Mouse (Mus musculus) kidney, postnatal 25 days (tissue): ENCODE data around the gene Pard3b.

Source experiments
- DNase-seq, 2 experiments: peaks; one replicate each; pipeline ENCODE4 v3.0.0; 2021; ENCODE audit warnings: mixed read lengths in 2 of 2

Pard3b gene

DNA sequence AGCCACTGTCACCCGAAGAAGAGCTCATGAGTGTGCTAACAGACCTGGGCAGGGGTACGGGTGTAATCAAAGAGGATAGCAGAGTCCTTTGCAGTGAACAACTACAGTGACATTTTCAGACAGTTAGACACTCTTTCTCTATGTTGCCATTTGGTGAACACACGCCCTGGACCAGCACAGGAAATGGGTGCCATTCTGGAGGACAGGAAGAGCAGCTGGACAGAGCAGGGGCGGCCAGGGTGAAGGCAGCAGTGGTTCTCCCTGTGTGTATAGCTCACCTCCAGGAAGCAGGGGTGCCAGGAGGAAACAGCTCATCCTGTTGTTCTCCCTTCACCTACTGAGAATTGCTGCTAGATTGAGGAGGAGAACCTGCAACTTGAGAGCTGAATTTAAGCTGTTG, 773.4 kb downstream of the Pard3b start:
- no peak for DNase-seq

DNA sequence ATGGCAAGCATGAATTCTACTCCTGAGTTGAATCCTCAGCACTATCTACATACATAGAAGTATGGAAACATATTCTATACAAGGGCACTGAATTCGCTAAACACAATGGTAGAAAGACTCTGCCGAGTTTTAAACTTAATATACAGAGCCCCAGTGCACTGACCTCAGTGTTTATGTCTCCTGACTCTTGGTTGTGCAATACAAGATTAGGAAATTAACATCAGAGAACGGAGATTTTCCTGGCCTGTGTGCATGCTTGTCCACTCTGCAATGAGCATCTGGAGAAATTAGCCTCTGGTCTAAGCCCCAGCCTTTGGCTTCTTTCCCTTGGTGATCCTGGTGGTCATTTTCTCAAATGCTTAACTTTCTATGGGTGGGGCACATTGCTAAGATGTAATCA, 774.4 kb downstream of the Pard3b start:
- no peak for DNase-seq

GRCm38 (mm10) chr1:62414521-62414920, 775.9 kb downstream of the Pard3b start:
- DNase-seq: no peak

DNA sequence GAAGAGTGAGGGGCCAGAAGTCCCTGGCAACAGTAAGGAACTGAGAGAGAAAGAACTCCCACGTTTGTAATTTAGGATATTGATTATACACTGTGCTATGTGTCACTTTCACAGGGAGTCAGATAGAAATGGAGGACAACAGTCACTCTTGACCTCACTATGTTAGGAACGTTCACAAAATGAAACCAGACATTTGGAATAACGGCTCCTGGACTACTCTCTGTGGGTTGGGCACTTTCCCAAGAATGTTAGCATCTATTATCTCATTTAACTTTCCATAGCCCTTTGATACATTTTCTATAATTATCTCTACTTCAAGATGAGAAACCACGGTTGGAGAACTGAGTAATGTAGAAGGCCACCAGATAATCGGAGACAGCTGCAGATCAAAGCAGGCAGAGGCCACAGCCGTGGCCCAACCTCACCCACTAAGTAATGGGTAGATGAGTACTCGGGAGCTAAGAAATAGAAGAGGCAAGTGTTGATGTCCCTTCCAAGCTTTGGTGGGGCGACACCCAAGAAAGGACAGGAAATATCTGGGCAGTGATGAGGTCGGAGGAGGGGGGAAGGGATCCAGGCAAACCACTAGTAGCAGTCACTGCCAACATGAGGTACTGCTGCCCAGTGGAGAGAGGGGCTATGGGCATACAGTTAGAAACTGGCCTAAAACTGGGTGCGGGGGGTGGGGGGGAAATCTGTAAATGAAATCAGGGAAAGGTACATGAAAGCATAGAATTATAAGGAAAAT, 778.2 kb downstream of the Pard3b start:
- DNase-seq: no peak

DNA sequence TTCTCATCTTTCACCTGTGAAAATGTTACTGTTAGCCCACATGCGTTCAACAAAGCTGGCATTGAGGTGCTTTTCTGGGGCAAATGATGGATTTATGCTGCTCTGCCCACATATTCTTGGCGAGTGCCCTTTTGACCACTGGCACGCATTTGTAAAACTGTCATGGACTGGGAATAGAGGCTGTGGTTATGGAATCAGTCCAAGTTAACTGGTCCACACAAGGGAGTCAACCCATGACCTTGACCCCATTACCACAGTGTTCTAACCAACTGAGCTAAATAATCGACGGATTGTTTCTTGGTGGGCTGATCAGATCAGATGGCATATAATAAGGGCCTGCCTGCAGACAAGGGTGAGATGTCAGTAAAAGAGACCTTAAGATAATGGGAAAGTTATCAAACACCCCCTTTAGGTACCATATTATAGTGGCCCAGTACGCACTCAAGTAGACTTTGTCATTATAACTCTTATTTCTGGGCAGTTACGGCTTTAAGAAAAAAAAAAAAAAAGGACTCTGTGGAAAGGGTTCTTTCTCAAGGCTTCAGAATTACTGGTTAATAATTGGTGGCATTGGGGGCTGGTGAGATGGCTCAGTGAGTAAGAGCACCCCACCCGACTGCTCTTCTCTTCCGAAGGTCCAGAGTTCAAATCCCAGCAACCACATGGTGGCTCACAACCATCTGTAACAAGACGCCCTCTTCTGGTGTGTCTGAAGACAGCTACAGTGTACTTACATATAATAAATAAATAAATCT, 784.4 kb downstream of the Pard3b start:
- peak in 1 of 2 experiments; percentile 25 for DNase-seq

- no peak for DNase-seq
Measured at GRCm38 (mm10) chr1:62425369-62425768, 786.7 kb downstream of the Pard3b start.

GRCm38 (mm10) chr1:62428736-62429135, 790.1 kb downstream of the Pard3b start:
- DNase-seq: peak; percentile 13 to 65

GRCm38 (mm10) chr1:62429333-62430182, 790.9 kb downstream of the Pard3b start:
- DNase-seq: no peak

DNA sequence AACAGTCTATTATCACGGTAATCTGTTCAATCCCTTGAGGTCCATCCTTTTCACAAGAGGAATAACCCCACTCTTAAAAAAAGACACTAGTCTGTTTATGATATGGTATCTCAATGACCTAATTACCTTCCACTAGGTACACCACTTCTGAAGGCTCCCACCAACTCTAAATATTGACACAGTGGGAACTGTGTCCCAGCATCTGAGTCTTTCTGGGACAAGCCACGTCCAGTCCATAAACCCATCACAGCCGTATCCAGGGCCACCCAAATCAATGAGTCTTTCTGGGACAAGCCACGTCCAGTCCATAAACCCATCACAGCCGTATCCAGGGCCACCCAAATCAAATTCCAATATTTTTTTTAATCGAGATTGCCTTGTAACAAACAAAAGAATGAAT, 792.4 kb downstream of the Pard3b start:
- no peak for DNase-seq

- DNase-seq: no peak
Measured at GRCm38 (mm10) chr1:62433891-62434290, 795.3 kb downstream of the Pard3b start.

GRCm38 (mm10) chr1:62435844-62436243, 797.2 kb downstream of the Pard3b start:
- DNase-seq: no peak

GRCm38 (mm10) chr1:62436304-62436703, 797.7 kb downstream of the Pard3b start:
- DNase-seq: no peak

- no peak for DNase-seq
Measured at GRCm38 (mm10) chr1:62437493-62437892, 798.9 kb downstream of the Pard3b start.

DNA sequence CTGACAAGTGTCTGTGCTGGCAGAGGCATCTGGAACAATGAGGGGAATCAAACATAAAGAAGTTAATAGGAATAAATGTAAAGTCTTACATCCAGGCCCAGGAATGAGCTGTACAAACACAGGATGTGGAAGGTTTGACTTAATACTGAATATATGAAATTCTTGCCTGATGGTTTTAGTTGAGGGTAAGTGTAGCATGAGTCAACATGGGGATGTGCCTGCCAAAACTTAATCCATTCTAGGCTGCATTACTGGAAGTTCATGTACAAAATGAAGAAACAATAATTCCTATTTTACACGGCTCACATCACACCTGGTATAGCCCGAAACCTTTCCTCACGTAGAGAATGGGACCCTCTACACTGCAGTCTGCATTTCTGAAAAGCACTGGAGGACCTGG, 805.8 kb downstream of the Pard3b start:
- no peak for DNase-seq

GRCm38 (mm10) chr1:62446818-62447217, 808.2 kb downstream of the Pard3b start:
- DNase-seq: no peak

- DNase-seq: no peak
Measured at GRCm38 (mm10) chr1:62449193-62449875, 810.7 kb downstream of the Pard3b start.

GRCm38 (mm10) chr1:62465536-62465935, 826.9 kb downstream of the Pard3b start:
- DNase-seq: no peak

DNA sequence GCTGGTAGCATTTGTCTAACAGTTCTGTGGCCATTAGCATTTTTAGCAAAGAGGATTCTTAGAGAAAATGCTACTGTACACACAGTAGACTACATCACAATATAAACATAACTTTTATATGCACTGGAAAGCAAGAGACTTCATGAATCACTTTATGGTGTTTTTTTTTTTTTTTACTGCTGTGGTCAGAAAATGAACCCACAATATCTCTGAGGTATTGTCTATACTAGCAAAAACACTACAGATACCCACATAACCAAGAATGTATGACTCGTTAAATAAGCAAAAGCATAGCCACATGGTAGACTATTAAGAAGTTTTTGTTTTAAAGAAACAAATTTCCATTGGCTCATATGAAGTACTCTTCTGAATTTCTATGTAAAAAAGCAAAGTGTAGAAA, 827.9 kb downstream of the Pard3b start:
- DNase-seq: no peak

GRCm38 (mm10) chr1:62483059-62483458, 844.4 kb downstream of the Pard3b start:
- DNase-seq: no peak

DNA sequence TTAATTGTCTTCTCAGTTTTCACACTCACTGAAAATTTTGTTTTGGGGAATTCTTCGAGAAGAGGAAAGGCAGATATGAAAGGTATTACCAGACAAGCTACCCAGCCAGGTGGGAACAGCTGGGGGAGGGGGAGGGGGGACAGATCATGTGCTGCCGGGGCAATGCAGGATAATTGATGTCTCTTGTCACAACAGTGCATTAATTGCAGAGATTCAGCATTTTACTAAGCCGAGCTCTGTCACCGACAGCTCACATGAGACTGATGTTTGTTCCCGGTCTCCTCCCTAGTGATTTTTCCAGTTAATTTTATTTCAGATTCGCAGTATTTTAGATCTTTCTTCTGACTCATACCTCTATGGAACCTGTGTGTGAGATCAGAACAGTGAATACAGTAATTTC, 850.2 kb downstream of the Pard3b start:
- no peak for DNase-seq

DNA sequence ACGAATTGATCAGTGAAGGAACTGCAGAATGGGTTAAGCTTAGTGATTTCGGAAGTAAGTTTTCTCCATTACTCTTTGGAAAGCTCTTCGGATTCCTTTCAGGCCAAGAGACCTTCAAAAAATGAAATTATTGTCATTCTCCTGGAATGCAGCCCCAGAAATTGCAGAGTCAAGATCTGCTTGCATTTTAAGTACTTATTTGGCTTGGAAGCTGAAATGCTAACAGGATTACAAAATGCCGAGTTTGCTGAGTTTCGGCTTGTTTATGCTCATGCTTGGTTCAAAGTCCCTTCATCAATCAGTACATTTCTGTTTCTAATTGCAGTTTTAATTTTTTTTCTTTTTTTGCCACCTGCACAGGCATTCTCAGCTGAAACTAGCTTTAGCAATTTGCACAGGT, 860.5 kb downstream of the Pard3b start:
- DNase-seq: no peak

DNA sequence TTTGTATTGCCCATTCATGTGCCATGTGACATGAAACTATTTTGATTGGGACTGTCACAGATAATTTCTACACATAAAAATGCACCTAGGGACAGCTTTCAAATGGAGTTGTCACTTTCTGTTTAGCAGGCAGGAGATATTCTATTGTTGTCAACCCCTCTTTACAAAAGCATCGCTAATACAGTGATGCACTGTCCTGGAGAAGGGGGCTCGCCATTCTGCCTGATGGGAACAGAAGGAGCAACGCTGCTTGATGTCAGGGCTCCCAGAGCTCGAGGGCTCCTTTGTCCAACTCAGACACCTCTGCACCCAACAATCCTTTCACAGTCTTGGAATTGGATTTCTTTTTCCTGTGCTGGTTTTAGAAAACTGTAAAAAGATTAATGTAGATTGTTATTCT, 871.9 kb downstream of the Pard3b start:
- no peak for DNase-seq

- DNase-seq: no peak
Measured at GRCm38 (mm10) chr1:62511681-62512080, 873.1 kb downstream of the Pard3b start.
